In genomic region chrX:167332607-167333006, GRCm38 (mm10) we compare ENCODE assay signal across 17 mouse cellular contexts. TPM values are rescaled to one million over a fixed set of nuclear protein-coding genes. Genes with fewer than 3 reads are reported as not detected.
A peak's percentile ranks its signal among the peaks of the same experiment; 100 is the strongest.
DNase-seq lines count a peak whose midpoint lies in the region; ATAC-seq lines count a peak whose summit lies in the region.
"Had no signal": no experiment of that assay in that cellular context is flagged by ENCODE, and none has a peak within 500 bp of the region (broad histone marks: within the 10 kb centered on the region; RNA-seq: fewer than 3 reads in every experiment).

No protein-coding gene starts in this region.

- DNase-seq in heart, postnatal 14 days = no peak
- DNase-seq in kidney, postnatal 10 days = peak; percentile 5
- no peak for DNase-seq in kidney, adult 18-20 months
- peak; percentile 22 for DNase-seq in Muller cell, postnatal 12 days (ENCODE audit: inconsistent ontology term)
- no peak for DNase-seq in liver, embryonic 13.5 days
- DNase-seq in MN1 (ENCODE audit: low spot score) = no peak
- DNase-seq in forebrain, embryonic 10.5 days (ENCODE audit: extremely low spot score, low spot score) = no peak
- DNase-seq: cerebellum, adult 9-11 months; heart, adult 18-20 months; kidney, adult 2 months; right cerebral cortex, postnatal 25 days had no signal

- no peak overlapping the region; the same call in 1 of the 2 replicates for H3K27ac ChIP-seq in heart, embryonic 12.5 days (ENCODE audit: poor library complexity, severe bottlenecking)
- H3K27ac ChIP-seq in liver, embryonic 13.5 days = no peak overlapping the region
- no peak overlapping the region for H3K27ac ChIP-seq in forebrain, embryonic 10.5 days
- H3K27ac ChIP-seq: forebrain, embryonic 13.5 days; hindbrain, postnatal 0 days; limb, embryonic 12.5 days; midbrain, embryonic 12.5 days; stomach, postnatal 0 days had no signal

- H3K4me3 ChIP-seq in heart, embryonic 12.5 days = no peak overlapping the region
- no peak overlapping the region for H3K4me3 ChIP-seq in liver, embryonic 13.5 days (replicated peaks)
- no peak overlapping the region for H3K4me3 ChIP-seq in forebrain, embryonic 10.5 days
- H3K4me3 ChIP-seq: forebrain, embryonic 13.5 days; limb, embryonic 12.5 days; midbrain, embryonic 12.5 days had no signal

- no peak overlapping the region for H3K9ac ChIP-seq in heart, embryonic 12.5 days
- no peak overlapping the region for H3K9ac ChIP-seq in liver, embryonic 13.5 days
- H3K9ac ChIP-seq: forebrain, embryonic 13.5 days; limb, embryonic 12.5 days; midbrain, embryonic 12.5 days had no signal

- H3K36me3 ChIP-seq in heart, embryonic 12.5 days = no peaks in the 10 kb centered on the region
- H3K36me3 ChIP-seq in liver, embryonic 13.5 days = no peaks in the 10 kb centered on the region
- no peaks in the 10 kb centered on the region for H3K36me3 ChIP-seq in forebrain, embryonic 10.5 days (replicated peaks)
- H3K36me3 ChIP-seq: limb, embryonic 12.5 days; midbrain, embryonic 12.5 days had no signal

- intact Hi-C loops in heart, postnatal 14 days (cut with DNase I) = no loop called here

- H3K4me1 ChIP-seq in heart, embryonic 12.5 days (replicated peaks) = 0 out of 2 replicates have a peak, but pooled peaks cover 4% of the 10 kb centered on the region
- 0 out of 2 replicates have a peak, but pooled peaks cover 4% of the 10 kb centered on the region for H3K4me1 ChIP-seq in liver, embryonic 13.5 days (replicated peaks)
- no peaks in the 10 kb centered on the region for H3K4me1 ChIP-seq in forebrain, embryonic 10.5 days
- H3K4me1 ChIP-seq: forebrain, embryonic 13.5 days; limb, embryonic 12.5 days; midbrain, embryonic 12.5 days had no signal

- H3K4me2 ChIP-seq in heart, embryonic 12.5 days = no peak overlapping the region
- no peak overlapping the region for H3K4me2 ChIP-seq in liver, embryonic 13.5 days
- H3K4me2 ChIP-seq: forebrain, embryonic 13.5 days; limb, embryonic 12.5 days; midbrain, embryonic 12.5 days had no signal

- H3K9me3 ChIP-seq in heart, embryonic 12.5 days (replicated peaks) = no peaks in the 10 kb centered on the region
- no peaks in the 10 kb centered on the region for H3K9me3 ChIP-seq in liver, embryonic 13.5 days (replicated peaks)
- no peaks in the 10 kb centered on the region for H3K9me3 ChIP-seq in forebrain, embryonic 10.5 days
- H3K9me3 ChIP-seq: forebrain, embryonic 13.5 days; limb, embryonic 12.5 days; midbrain, embryonic 12.5 days had no signal

- peak; percentile 71 for ATAC-seq in heart, embryonic 12.5 days (ENCODE audit: insufficient number of reproducible peaks, low FRiP score)
- peak; percentile 51; the same call in 1 of the 2 replicates for ATAC-seq in liver, embryonic 13.5 days (ENCODE audit: low read depth)
- ATAC-seq: forebrain, embryonic 13.5 days; hindbrain, postnatal 0 days had no signal

- WGBS in heart, embryonic 12.5 days = 33% methylated on average over 1 of the region's 1 CpGs
- 38% methylated on average over 1 of the region's 1 CpGs for WGBS in liver, embryonic 13.5 days (ENCODE audit: insufficient replicate concordance)
- 92% methylated on average over 1 of the region's 1 CpGs for WGBS in forebrain, embryonic 10.5 days

- H3K27me3 ChIP-seq in heart, embryonic 12.5 days (replicated peaks) = no peaks in the 10 kb centered on the region
- no peaks in the 10 kb centered on the region for H3K27me3 ChIP-seq in liver, embryonic 13.5 days
- peaks cover 83% of the 10 kb centered on the region for H3K27me3 ChIP-seq in forebrain, embryonic 10.5 days (ENCODE audit: poor library complexity, severe bottlenecking)
- H3K27me3 ChIP-seq: forebrain, embryonic 13.5 days had no signal

RNA-seq across cellular contexts. Expression of gene Tlr7, which starts 2.2 kb away (rescaled TPM):
- 0.28 and 0.42 TPM in 2 replicates for polyA plus RNA-seq in heart, embryonic 12.5 days (2016; fragmentation: Nextera tagmentation; extraction: Ambion mirVana)
- 1 to 10 TPM; 2.0 to 2.2 TPM for total RNA-seq in heart, postnatal 14 days (2021)
- 0.22 and 0.38 TPM in 2 replicates for polyA plus RNA-seq in liver, embryonic 13.5 days (2015; fragmentation: Nextera tagmentation; extraction: Ambion mirVana)
- 0.15 and 0.19 TPM in 2 replicates for polyA plus RNA-seq in forebrain, embryonic 10.5 days (2016; fragmentation: Nextera tagmentation; extraction: Ambion mirVana)

RNA-seq across cellular contexts. Expression of gene Prps2, which starts 49.9 kb away (rescaled TPM):
- 41.9 and 45.0 TPM in 2 replicates for polyA plus RNA-seq in heart, embryonic 12.5 days (2016; fragmentation: Nextera tagmentation; extraction: Ambion mirVana)
- total RNA-seq in heart, postnatal 14 days (2021) = 10 to 100 TPM; 11.2 to 12.8 TPM
- polyA plus RNA-seq in liver, embryonic 13.5 days (2015; fragmentation: Nextera tagmentation; extraction: Ambion mirVana) = 11.8 and 13.1 TPM in 2 replicates
- polyA plus RNA-seq in forebrain, embryonic 10.5 days (2016; fragmentation: Nextera tagmentation; extraction: Ambion mirVana) = 25.8 and 28.1 TPM in 2 replicates

Comparison
In these comparisons a context has a peak if more than half of its experiments do, and no peak if none do; other contexts are left out.
1. DNase-seq: peak in kidney, postnatal 10 days (single experiment) and Muller cell, postnatal 12 days (single experiment); none in heart, postnatal 14 days (0 of 2), kidney, adult 18-20 months (single experiment), liver, embryonic 13.5 days (single experiment), MN1 (single experiment) and forebrain, embryonic 10.5 days (single experiment).